Mouse (Mus musculus) MEL (cell line): ENCODE data around the gene Gabrb3. TPM values are rescaled to one million over a fixed set of nuclear protein-coding genes. Genes with fewer than 3 reads are reported as not detected.

ENCODE experiments used
- DNase-seq: peaks from one replicate; pipeline ENCODE4 v3.0.0; 2011; ENCODE audit warnings: low read depth, low spot score
- H3K27ac ChIP-seq: 2 replicates; pipeline ENCODE4 v1.5.1; 2012; ENCODE audit warnings: low read depth, mild to moderate bottlenecking, control low read depth, low read length, moderate library complexity; ENCODE audit not compliant: control insufficient read depth
- H3K27me3 ChIP-seq, 2 experiments: fragments of 150-350 bp in 1 of 2; sonication (generic) in 1 of 2; 2 replicates each; pipeline ENCODE4 v1.6.1; 2012; ENCODE audit warnings: low read length in 2 of 2, mild to moderate bottlenecking in 2 of 2, improper control_type of control experiment in 1 of 2, moderate library complexity in 1 of 2; ENCODE audit not compliant: insufficient read depth in 2 of 2, control insufficient read depth in 1 of 2
- H3K36me3 ChIP-seq, 2 experiments: 2 replicates each; pipeline ENCODE4 v1.6.1; 2012 to 2014; ENCODE audit warnings: low read length in 2 of 2, improper control_type of control experiment in 1 of 2, inconsistent platforms in 1 of 2, mild to moderate bottlenecking in 1 of 2; ENCODE audit not compliant: insufficient read depth in 2 of 2, control insufficient read depth in 1 of 2
- H3K4me1 ChIP-seq, 2 experiments: fragments of 150-350 bp in 1 of 2; sonication (generic) in 1 of 2; 2 replicates each; pipeline ENCODE4 v1.6.1; 2012; ENCODE audit warnings: low read length in 2 of 2, improper control_type of control experiment in 1 of 2, mild to moderate bottlenecking in 1 of 2; ENCODE audit not compliant: insufficient read depth in 2 of 2, control insufficient read depth in 1 of 2
- H3K4me3 ChIP-seq, 2 experiments: fragments of 150-350 bp in 1 of 2; sonication (generic) in 1 of 2; 2 replicates each; pipeline ENCODE4 v1.5.1; 2012; ENCODE audit warnings: low read depth in 2 of 2, low read length in 2 of 2, mild to moderate bottlenecking in 2 of 2, moderate library complexity in 2 of 2, control low read depth in 1 of 2, improper control_type of control experiment in 1 of 2; ENCODE audit not compliant: control insufficient read depth in 1 of 2, insufficient read depth in 1 of 2
- H3K79me2 ChIP-seq: 2 replicates; pipeline ENCODE4 v1.6.1; 2012; ENCODE audit warnings: mild to moderate bottlenecking, low read length, moderate library complexity; ENCODE audit not compliant: control insufficient read depth, poor library complexity, insufficient read depth
- H3K9ac ChIP-seq: 2 replicates; pipeline ENCODE4 v1.6.1; 2012; ENCODE audit warnings: low read depth, mild to moderate bottlenecking, control low read depth, low read length, moderate library complexity; ENCODE audit not compliant: control insufficient read depth, poor library complexity, severe bottlenecking
- H3K9me3 ChIP-seq: fragments of 150-350 bp; sonication (generic); replicated peaks from 2 replicates; pipeline ENCODE4 v1.6.1; 2012; ENCODE audit warnings: mild to moderate bottlenecking, low read length, improper control_type of control experiment, moderate library complexity; ENCODE audit not compliant: insufficient read depth
- BHLHE40 ChIP-seq: IDR thresholded peaks from 2 replicates; pipeline ENCODE4 v1.6.1; 2012; ENCODE audit warnings: low read depth, mild to moderate bottlenecking, inconsistent platforms, low read length, improper control_type of control experiment, borderline replicate concordance
- CHD1 ChIP-seq: IDR thresholded peaks from 2 replicates; pipeline ENCODE4 v1.6.1; 2012; ENCODE audit warnings: low read depth, mild to moderate bottlenecking, inconsistent platforms, low read length, improper control_type of control experiment
- EP300 ChIP-seq, 2 experiments: IDR thresholded peaks; 2 replicates each; pipeline ENCODE4 v1.6.1; 2011; ENCODE audit warnings: improper control_type of control experiment in 2 of 2, low read length in 2 of 2, low read depth in 1 of 2, mild to moderate bottlenecking in 1 of 2
- GABPA ChIP-seq: IDR thresholded peaks from 2 replicates; pipeline ENCODE4 v1.6.1; 2012; ENCODE audit warnings: low read depth, mild to moderate bottlenecking, inconsistent platforms, low read length, improper control_type of control experiment, moderate library complexity
- MAZ ChIP-seq: IDR thresholded peaks from 2 replicates; pipeline ENCODE4 v1.6.1; 2012; ENCODE audit warnings: low read depth, mild to moderate bottlenecking, inconsistent platforms, low read length, improper control_type of control experiment
- MEF2A ChIP-seq: IDR thresholded peaks from 2 replicates; pipeline ENCODE4 v1.6.1; 2014; ENCODE audit warnings: low read depth, mild to moderate bottlenecking, inconsistent platforms, low read length, improper control_type of control experiment; ENCODE audit not compliant: poor library complexity, insufficient replicate concordance, severe bottlenecking; ENCODE audit errors: extremely low read depth
- MYB ChIP-seq: IDR thresholded peaks from 2 replicates; pipeline ENCODE4 v1.6.1; 2011; ENCODE audit warnings: mild to moderate bottlenecking, low read depth, low read length, improper control_type of control experiment
- MYC ChIP-seq: IDR thresholded peaks from 2 replicates; pipeline ENCODE4 v1.6.1; 2011; ENCODE audit warnings: low read depth, mild to moderate bottlenecking, low read length, improper control_type of control experiment, moderate library complexity
- NELFE ChIP-seq: IDR thresholded peaks from 2 replicates; pipeline ENCODE4 v1.6.1; 2011; ENCODE audit warnings: low read depth, low read length, improper control_type of control experiment
- NRF1 ChIP-seq: IDR thresholded peaks from 2 replicates; pipeline ENCODE4 v1.6.1; 2014; ENCODE audit warnings: low read depth, mild to moderate bottlenecking, inconsistent platforms, low read length, improper control_type of control experiment, moderate library complexity; ENCODE audit not compliant: poor library complexity, insufficient read depth, severe bottlenecking
- POLR2A ChIP-seq, 2 experiments: IDR thresholded peaks; 2 replicates each; pipeline ENCODE4 v1.6.1; 2011 to 2012; ENCODE audit warnings: low read length in 2 of 2, mild to moderate bottlenecking in 2 of 2, control low read depth in 1 of 2, improper control_type of control experiment in 1 of 2, low read depth in 1 of 2, moderate library complexity in 1 of 2; ENCODE audit not compliant: control insufficient read depth in 1 of 2, insufficient read depth in 1 of 2, poor library complexity in 1 of 2
- POLR2AphosphoS2 ChIP-seq: IDR thresholded peaks from 2 replicates; pipeline ENCODE4 v1.6.1; 2011; ENCODE audit warnings: low read length, improper control_type of control experiment
- RAD21 ChIP-seq: IDR thresholded peaks from 2 replicates; pipeline ENCODE4 v1.6.1; 2011; ENCODE audit warnings: mild to moderate bottlenecking, low read depth, low read length, improper control_type of control experiment
- RCOR1 ChIP-seq: IDR thresholded peaks from 2 replicates; pipeline ENCODE4 v1.6.1; 2012; ENCODE audit warnings: low read depth, mild to moderate bottlenecking, inconsistent platforms, low read length, improper control_type of control experiment
- SMC3 ChIP-seq: IDR thresholded peaks from 2 replicates; pipeline ENCODE4 v1.6.1; 2011; ENCODE audit warnings: low read depth, low read length, improper control_type of control experiment
- TCF12 ChIP-seq: IDR thresholded peaks from 2 replicates; pipeline ENCODE4 v1.6.1; 2014; ENCODE audit warnings: low read depth, mild to moderate bottlenecking, inconsistent platforms, low read length, improper control_type of control experiment, moderate library complexity
- UBTF ChIP-seq: IDR thresholded peaks from 2 replicates; pipeline ENCODE4 v1.6.1; 2012; ENCODE audit warnings: low read depth, mild to moderate bottlenecking, inconsistent platforms, low read length, improper control_type of control experiment, moderate library complexity, borderline replicate concordance; ENCODE audit not compliant: insufficient read depth
- ZC3H11A ChIP-seq: IDR thresholded peaks from 2 replicates; pipeline ENCODE4 v1.6.1; 2012; ENCODE audit warnings: low read depth, mild to moderate bottlenecking, inconsistent platforms, low read length, improper control_type of control experiment
- ZKSCAN1 ChIP-seq: IDR thresholded peaks from 2 replicates; pipeline ENCODE4 v1.6.1; 2012; ENCODE audit warnings: low read depth, mild to moderate bottlenecking, inconsistent platforms, low read length, improper control_type of control experiment, moderate library complexity
- ZMIZ1 ChIP-seq: IDR thresholded peaks from 2 replicates; pipeline ENCODE4 v1.6.1; 2012; ENCODE audit warnings: low read depth, mild to moderate bottlenecking, inconsistent platforms, low read length, improper control_type of control experiment, moderate library complexity
- ZNF384 ChIP-seq: IDR thresholded peaks from 2 replicates; pipeline ENCODE4 v1.6.1; 2012; ENCODE audit warnings: low read depth, mild to moderate bottlenecking, inconsistent platforms, low read length, improper control_type of control experiment
- polyA plus RNA-seq, 2 experiments: library from polyadenylated mRNA; stranded (reverse) in 1 of 2; unstranded in 1 of 2; fragments of >175 nt in 1 of 2; fragments of >200 nt in 1 of 2; gene quantifications; 2 replicates each; pipeline versions ENCODE4 v1.2.1 to v1.2.4; 2012; ENCODE audit warnings: low replicate concordance in 2 of 2, low read depth in 1 of 2; ENCODE audit not compliant: insufficient read length in 2 of 2, insufficient read depth in 1 of 2, missing spikeins in 1 of 2
- total RNA-seq: library from RNA; depleted of rRNA; stranded (reverse); fragments of 300-350 nt; gene quantifications from 2 replicates; pipeline ENCODE4 v1.2.3, GENCODE M21; 2012

Gabrb3 gene
- total and polyA plus RNA-seq, 3 experiments, result not detected

- H3K4me3 ChIP-seq, result no peak overlapping the region
- H3K36me3 ChIP-seq, result no peaks in the 10 kb centered on the region
- no peaks in the 10 kb centered on the region for H3K27me3 ChIP-seq
- no peak for DNase-seq
- no peak overlapping the region for H3K27ac ChIP-seq
- H3K9me3 ChIP-seq, result no peaks in the 10 kb centered on the region
- TF ChIP-seq BHLHE40 (no peak), CHD1 (no peak), EP300 (IDR thresholded peaks at IDR 0.05; ENCODE audit: low read depth in 1 of 2, low read length in 2 of 2) (no peak), POLR2AphosphoS2 (no peak)
- no peak overlapping the region for H3K9ac ChIP-seq
- H3K4me1 ChIP-seq, result no peaks in the 10 kb centered on the region
- H3K79me2 ChIP-seq, result no peaks in the 10 kb centered on the region
Measured at GRCm38 (mm10) chr7:57529451-57529850, 110.0 kb downstream of the Gabrb3 start.

GRCm38 (mm10) chr7:57529954-57530353 is 110.5 kb downstream of the Gabrb3 start:
- TF ChIP-seq POLR2AphosphoS2 (no peak), MAZ (no peak), ZMIZ1 (no peak), NRF1 (no peak), MEF2A (no peak), NELFE (no peak), TCF12 (no peak), GABPA (no peak), ZNF384 (no peak), ZKSCAN1 (no peak), MYC (no peak), BHLHE40 (no peak), MYB (no peak), POLR2A (IDR thresholded peaks at IDR 0.05; ENCODE audit: control insufficient read depth in 1 of 2, insufficient read depth in 1 of 2, low read depth in 1 of 2, low read length in 2 of 2, poor library complexity in 1 of 2) (no peak), RCOR1 (no peak), RAD21 (no peak), ZC3H11A (no peak), UBTF (no peak), SMC3 (no peak)
- no peaks in the 10 kb centered on the region for H3K27me3 ChIP-seq
- H3K27ac ChIP-seq, result no peak overlapping the region
- H3K36me3 ChIP-seq, result no peaks in the 10 kb centered on the region
- no peaks in the 10 kb centered on the region for H3K4me1 ChIP-seq
- DNase-seq, result no peak
- no peaks in the 10 kb centered on the region for H3K9me3 ChIP-seq
- H3K4me3 ChIP-seq, result no peak overlapping the region
- no peaks in the 10 kb centered on the region for H3K79me2 ChIP-seq
- H3K9ac ChIP-seq, result no peak overlapping the region
